Mouse (Mus musculus): ENCODE data around the gene Atp2a1.
"Not testable (repeated sequence)": the region's sequence is repeated elsewhere in the genome, so short reads cannot be mapped to it uniquely, and the experiment has no call there.

The Atp2a1 gene

GRCm38 (mm10) chr7:126417606-126418005, 45.3 kb downstream of the Atp2a1 start:
- in situ Hi-C loops (cut with MboI, MseI): no loop called here

GRCm38 (mm10) chr7:126417045-126417444, 45.9 kb downstream of the Atp2a1 start:
- in situ Hi-C loops (cut with MboI, MseI): no loop called here

- in situ Hi-C loops (cut with MboI, MseI): no loop called here
These were observed 46.3 kb downstream of the Atp2a1 start for GRCm38 (mm10) chr7:126416615-126417014.

DNA sequence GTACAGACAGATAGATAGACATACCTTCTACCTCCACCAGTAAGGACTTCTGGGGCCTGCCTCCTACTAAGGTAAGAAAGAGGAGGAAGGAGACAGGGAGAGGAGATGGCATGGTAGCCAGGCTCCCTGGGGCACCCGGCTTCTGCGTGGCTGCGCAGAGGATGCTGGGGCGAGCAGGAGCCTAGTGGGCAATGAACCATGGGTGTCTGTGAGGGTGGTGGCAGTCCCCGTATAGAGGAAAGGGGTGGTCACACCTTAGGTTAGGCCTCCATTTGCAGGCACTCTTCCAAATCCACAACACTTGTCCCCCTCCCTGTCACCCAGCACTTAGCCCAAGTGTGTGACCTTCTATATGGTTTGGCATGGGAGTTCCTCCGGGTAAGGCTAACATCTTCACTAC, 48.2 kb downstream of the Atp2a1 start, which contains the start of gene Cd19:
Gene Cd19, minus strand, starts transcription at position 165 of the 400 bp plus-strand sequence.
- in situ Hi-C loops (cut with MboI, MseI): no loop called here

DNA sequence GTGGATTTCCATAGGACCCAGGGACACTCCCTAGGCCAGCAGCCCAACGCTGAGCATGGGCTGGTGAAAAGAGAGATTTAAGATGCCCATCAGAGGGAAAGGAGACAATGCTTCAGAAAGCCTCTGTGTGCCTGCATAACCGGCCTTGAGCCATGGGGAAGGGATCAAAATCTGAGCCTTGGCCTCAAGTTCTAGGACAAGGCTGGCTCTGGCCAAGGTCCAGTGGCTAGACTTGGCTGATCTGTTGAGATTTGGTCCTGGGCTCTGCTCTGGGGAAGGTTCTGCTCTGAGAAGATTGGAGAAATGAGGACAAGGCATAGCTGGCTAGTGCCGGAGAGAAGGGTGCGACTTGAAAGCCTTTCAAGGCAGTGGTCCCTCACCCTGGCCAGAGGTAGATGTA, 51.8 kb downstream of the Atp2a1 start:
- in situ Hi-C loops (cut with MboI, MseI): no loop called here

GRCm38 (mm10) chr7:126408686-126409085, 54.2 kb downstream of the Atp2a1 start:
- in situ Hi-C loops (cut with MboI, MseI): no loop called here

GRCm38 (mm10) chr7:126402518-126402917, 60.4 kb downstream of the Atp2a1 start:
- in situ Hi-C loops (cut with MboI, MseI): not testable (repeated sequence)

DNA sequence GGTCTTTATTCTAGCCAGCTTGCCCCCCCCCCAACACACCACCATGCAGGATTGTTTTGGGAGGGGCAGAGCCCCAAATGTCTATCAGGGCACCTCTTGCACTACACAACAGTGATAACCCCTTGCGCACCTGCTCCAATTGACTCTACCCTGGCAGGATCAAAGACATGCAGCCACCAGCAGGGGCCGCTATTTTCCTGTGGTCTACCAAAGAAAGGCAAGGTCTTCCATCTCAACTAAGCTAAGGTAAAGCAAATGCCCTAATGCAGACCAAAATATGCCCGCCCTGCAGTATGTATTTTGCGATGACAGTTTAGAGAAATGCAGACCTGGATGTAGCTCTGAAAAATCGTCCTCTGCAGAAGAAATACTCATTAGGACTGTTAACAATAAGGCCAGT, 63.4 kb downstream of the Atp2a1 start:
- in situ Hi-C loops (cut with MboI, MseI): loop anchor here (5.0 kb wide), 1 partner anchor 73 kb away; no protein-coding TSS in a partner anchor

DNA sequence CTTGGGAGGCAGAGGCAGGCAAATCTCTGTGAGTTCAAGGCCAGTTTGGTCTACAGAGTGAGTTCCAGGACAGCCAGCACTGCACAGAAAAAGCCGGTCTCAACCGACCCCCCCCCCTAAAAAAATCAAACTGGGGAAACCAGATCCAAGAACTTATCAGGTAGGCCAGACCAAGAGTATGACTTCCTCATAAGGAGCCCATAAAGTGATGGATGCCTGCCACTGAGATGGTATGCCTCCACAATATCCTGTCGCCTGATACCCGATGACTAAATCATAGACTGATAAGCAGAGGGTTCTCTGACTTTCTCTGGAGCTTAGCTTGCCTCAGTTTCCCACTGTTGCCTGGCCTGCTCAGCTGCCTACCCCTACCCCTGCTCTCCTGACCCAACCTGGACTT, 65.1 kb downstream of the Atp2a1 start:
- in situ Hi-C loops (cut with MboI, MseI): loop anchor here (5.0 kb wide), 1 partner anchor 74 kb away; no protein-coding TSS in a partner anchor

GRCm38 (mm10) chr7:126397221-126397620, 65.7 kb downstream of the Atp2a1 start:
- in situ Hi-C loops (cut with MboI, MseI): loop anchor here (5.0 kb wide), 1 partner anchor 75 kb away; no protein-coding TSS in a partner anchor

- in situ Hi-C loops (cut with MboI, MseI): loop anchor here (5.0 kb wide), 1 partner anchor 76 kb away; no protein-coding TSS in a partner anchor
These were observed 66.4 kb downstream of the Atp2a1 start, which contains the start of gene Nfatc2ip for GRCm38 (mm10) chr7:126396298-126397119. Nfatc2ip (minus strand) TSS chr7:126396737.
